Mouse (Mus musculus) kidney, embryonic 14.5 days (tissue): ENCODE measurements around the gene Cst13. TPM values are rescaled to one million over a fixed set of nuclear protein-coding genes. Genes with fewer than 3 reads are reported as not detected.

Experiments
- ATAC-seq: fragments of 200-750 bp; cut with Nextera tagmentation; 2 replicates; pipeline ENCODE4 v1.8.0; 2017; ENCODE audit warnings: moderate number of reproducible peaks, mild to moderate bottlenecking, moderate TSS enrichment, moderate library complexity; ENCODE audit not compliant: low FRiP score, low TSS enrichment
- H3K27ac ChIP-seq: fragments of 300-500 bp; sonication (generic); 2 replicates; pipeline ENCODE4 v1.5.1; 2014; ENCODE audit warnings: low read depth, mild to moderate bottlenecking, low read length, moderate library complexity, mixed read lengths
- H3K27me3 ChIP-seq: fragments of 300-500 bp; sonication (generic); 2 replicates; pipeline ENCODE4 v1.6.1; 2014; ENCODE audit warnings: mild to moderate bottlenecking, low read length; ENCODE audit not compliant: control insufficient read depth, insufficient read depth
- H3K36me3 ChIP-seq: fragments of 300-500 bp; sonication (generic); 2 replicates; pipeline ENCODE4 v1.6.1; 2014; ENCODE audit warnings: low read length, mixed read lengths; ENCODE audit not compliant: control insufficient read depth, insufficient read depth
- H3K4me1 ChIP-seq: fragments of 300-500 bp; sonication (generic); 2 replicates; pipeline ENCODE4 v1.6.1; 2014; ENCODE audit warnings: low read length, mixed read lengths; ENCODE audit not compliant: control insufficient read depth, insufficient read depth
- H3K4me2 ChIP-seq: fragments of 300-500 bp; sonication (generic); replicated peaks from 2 replicates; pipeline ENCODE4 v1.6.1; 2014; ENCODE audit warnings: low read depth, mild to moderate bottlenecking, low read length
- H3K4me3 ChIP-seq: fragments of 300-500 bp; sonication (generic); 2 replicates; pipeline ENCODE4 v1.5.1; 2014; ENCODE audit warnings: mild to moderate bottlenecking, low read length
- H3K9ac ChIP-seq: fragments of 300-500 bp; sonication (generic); 2 replicates; pipeline ENCODE4 v1.6.1; 2014; ENCODE audit warnings: low read depth, mild to moderate bottlenecking, low read length, moderate library complexity
- H3K9me3 ChIP-seq: fragments of 300-500 bp; sonication (generic); 2 replicates; pipeline ENCODE4 v1.6.1; 2016; ENCODE audit warnings: low read length; ENCODE audit not compliant: control insufficient read depth
- WGBS: fragments of 180-500 bp; shearing (Covaris S2); extraction: QIAGEN DNeasy Blood & Tissue Kit; methylation state at CpG from one replicate; pipeline ENCODE4 v1.1.7; 2014; 5-methylcytosine and 5-hydroxymethylcytosine counted together
- polyA plus RNA-seq: library from polyadenylated mRNA; unstranded; fragments of >200 nt; fragmentation: Nextera tagmentation; extraction: Ambion mirVana; gene quantifications from 2 replicates; pipeline ENCODE4 v1.2.1, GENCODE M21; 2014

Gene Cst13
- polyA plus RNA-seq, 1 experiment from 2014 or later = not detected

DNA sequence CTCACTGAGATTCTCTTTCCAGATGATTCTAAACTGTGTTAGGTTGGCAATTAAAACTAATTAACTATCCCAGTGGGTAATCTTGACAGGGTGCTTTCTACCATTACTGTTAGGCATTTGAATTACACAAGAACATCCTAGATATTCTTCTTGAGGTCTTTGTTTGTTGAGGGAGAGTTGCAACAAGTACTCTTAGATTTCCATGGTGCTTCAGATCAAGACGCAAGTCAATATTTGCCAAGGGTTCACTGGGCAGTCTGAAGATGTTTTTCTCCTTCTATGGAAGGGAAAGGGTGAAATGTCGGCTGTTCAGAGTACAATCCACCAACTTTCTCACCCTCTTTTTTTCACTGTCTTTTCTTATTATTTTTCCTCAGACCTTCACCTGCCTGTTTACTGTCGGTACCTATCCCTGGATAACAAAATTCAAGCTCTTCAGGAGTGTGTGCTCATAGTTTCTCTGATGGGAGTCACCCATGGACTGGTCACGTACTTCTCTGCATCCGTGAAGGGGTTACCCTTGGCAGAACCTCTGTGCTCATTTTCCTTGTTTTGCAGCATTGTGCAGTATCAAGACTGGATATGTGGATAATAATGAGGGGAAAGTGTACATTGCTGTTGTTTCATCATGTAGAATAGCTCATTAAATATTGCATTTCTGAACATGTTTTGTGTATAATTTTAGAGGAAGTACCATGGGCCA, 18.3 kb downstream of the Cst13 start:
- H3K9ac ChIP-seq = no peak overlapping the region
- no peaks in the 10 kb centered on the region for H3K27me3 ChIP-seq
- H3K9me3 ChIP-seq = no peaks in the 10 kb centered on the region
- WGBS = 90% methylated on average over 5 of the region's 5 CpGs
- H3K4me2 ChIP-seq = no peak overlapping the region
- no peak for ATAC-seq
- no peak overlapping the region for H3K4me3 ChIP-seq
- no peaks in the 10 kb centered on the region for H3K4me1 ChIP-seq
- H3K27ac ChIP-seq = no peak overlapping the region
- H3K36me3 ChIP-seq = no peaks in the 10 kb centered on the region

DNA sequence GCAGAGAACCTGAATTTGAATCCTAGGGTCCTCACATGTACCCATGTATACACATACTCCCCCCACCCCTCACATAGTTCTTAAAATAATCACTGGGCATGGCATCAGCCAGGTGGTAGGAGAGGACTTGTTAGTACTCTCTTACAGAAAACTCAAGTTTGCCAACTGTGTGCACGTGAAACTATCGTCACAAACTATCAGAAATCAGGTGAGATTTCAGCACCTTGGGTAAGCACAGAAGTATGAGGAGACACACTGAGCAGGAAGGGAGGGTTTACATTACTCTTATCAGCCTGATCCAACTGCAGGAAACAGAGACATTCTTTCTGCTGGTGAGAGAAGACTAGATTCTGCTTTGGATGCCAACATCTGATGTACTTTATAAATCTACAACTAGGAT, 19.3 kb downstream of the Cst13 start:
- H3K4me2 ChIP-seq = no peak overlapping the region
- H3K4me3 ChIP-seq = no peak overlapping the region
- ATAC-seq = no peak
- 91% methylated on average over 2 of the region's 2 CpGs for WGBS
- no peaks in the 10 kb centered on the region for H3K36me3 ChIP-seq
- no peaks in the 10 kb centered on the region for H3K27me3 ChIP-seq
- H3K9ac ChIP-seq = no peak overlapping the region
- no peaks in the 10 kb centered on the region for H3K9me3 ChIP-seq
- no peak overlapping the region for H3K27ac ChIP-seq
- H3K4me1 ChIP-seq = no peaks in the 10 kb centered on the region

DNA sequence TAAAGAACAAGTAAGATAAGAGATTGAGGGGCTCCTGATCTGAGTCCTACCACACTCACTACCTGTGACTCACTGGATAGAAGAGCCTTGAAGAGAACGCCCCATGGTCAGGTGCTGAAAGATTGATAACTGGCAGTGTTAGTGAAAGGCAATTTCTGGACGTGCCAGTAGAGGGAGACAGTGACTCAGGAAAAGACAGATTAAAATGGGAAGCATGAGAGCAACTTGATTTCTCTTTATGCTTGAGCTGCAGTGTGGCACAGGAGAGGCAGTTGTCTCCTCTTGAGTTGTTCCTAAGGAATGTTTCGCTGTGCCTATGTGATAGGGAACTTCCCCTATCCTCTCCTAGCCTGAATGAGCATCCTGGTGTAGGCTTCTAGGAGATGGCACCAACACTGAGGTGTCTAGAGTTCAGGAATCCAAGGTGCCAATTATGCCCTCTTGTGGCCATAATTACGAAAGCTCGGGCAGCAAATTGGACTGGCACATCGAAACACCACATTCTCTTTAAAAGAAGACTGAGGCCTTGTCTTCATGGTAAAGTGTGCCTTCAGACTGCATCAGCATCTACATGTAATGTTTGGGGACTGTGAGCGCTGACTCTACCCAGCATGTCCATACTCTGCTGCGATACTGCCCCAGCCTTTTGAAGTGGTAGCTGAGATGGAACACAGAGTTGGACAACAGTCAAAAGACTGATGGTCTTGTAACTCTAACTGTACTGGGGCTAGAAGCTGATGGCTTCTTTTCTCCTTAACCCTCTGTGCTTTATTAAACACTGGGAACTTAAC, 31.4 kb downstream of the Cst13 start:
- no peak overlapping the region for H3K9ac ChIP-seq
- no peaks in the 10 kb centered on the region for H3K36me3 ChIP-seq
- no peak overlapping the region for H3K4me3 ChIP-seq
- 47% methylated on average over 8 of the region's 8 CpGs for WGBS
- ATAC-seq = peak; percentile 86
- H3K4me1 ChIP-seq = no peaks in the 10 kb centered on the region
- H3K9me3 ChIP-seq = no peaks in the 10 kb centered on the region
- no peak overlapping the region for H3K27ac ChIP-seq
- no peaks in the 10 kb centered on the region for H3K27me3 ChIP-seq
- H3K4me2 ChIP-seq = no peak overlapping the region

DNA sequence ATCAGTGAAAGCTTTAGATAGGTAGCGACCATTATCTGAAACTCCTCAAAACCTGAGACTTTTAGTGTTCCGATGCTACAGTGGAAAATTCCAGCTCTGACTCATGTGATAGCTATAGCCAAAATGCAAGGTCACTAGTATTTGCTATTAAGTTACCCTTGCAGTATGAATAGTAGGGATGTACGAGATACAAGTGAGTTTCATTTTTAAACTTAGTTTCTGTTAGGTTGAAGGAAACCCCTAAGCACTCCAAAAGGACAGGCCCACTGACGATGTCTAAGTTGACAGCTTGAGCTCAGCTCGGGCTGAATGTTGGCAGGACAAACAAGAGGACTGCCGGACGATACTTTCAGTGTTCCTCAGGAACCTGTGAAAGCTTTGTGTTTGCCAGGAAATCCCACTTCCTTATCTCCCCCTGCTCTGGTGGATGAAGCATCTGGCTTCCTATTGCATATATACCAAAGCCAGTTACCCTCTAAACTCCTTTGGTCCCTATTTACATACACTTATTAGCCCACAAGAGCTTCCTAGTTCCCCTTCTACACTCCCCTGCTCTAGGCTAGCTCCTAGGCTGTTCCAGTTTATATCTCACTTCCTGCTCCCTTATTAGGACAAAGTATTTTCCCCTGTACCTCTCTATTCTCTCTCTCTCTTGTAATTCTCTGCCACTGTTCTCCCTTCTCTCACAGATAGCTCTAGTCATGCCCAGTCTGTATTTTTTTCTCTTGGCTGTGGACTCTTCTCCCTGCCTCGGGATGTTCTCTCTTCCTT, 36.9 kb downstream of the Cst13 start:
- WGBS = 78% methylated on average over 8 of the region's 8 CpGs
- Histone ChIP-seq H3K36me3 (no peaks in the 10 kb centered on the region), H3K9me3 (no peaks in the 10 kb centered on the region), H3K9ac (no peak overlapping the region), H3K4me2 (no peak overlapping the region), H3K4me3 (no peak overlapping the region), H3K4me1 (no peaks in the 10 kb centered on the region), H3K27me3 (no peaks in the 10 kb centered on the region), H3K27ac (no peak overlapping the region)
- ATAC-seq = no peak

DNA sequence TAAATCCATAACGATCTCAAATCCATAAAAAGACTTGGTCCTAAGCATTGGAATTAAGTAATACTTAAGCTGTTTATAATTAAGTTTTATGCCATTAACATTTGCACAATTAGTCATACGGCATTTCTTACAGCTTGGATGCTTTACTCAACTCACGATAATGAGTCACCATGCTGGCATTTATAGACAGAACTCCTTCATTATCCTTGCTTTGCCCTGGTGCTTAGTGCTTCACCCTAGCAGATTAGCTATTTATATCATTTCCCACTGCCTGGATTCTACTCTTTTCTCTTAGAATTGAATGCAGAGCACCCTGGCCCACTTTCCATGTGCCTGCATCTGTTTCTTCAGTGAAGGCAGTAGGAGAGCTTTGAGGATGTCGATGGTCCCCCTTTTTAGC, 37.6 kb downstream of the Cst13 start:
- Histone ChIP-seq H3K4me3 (no peak overlapping the region), H3K9ac (no peak overlapping the region), H3K36me3 (no peaks in the 10 kb centered on the region), H3K4me2 (no peak overlapping the region), H3K4me1 (no peaks in the 10 kb centered on the region), H3K9me3 (no peaks in the 10 kb centered on the region), H3K27ac (no peak overlapping the region), H3K27me3 (no peaks in the 10 kb centered on the region)
- no peak for ATAC-seq
- WGBS = 83% methylated on average over 4 of the region's 4 CpGs

DNA sequence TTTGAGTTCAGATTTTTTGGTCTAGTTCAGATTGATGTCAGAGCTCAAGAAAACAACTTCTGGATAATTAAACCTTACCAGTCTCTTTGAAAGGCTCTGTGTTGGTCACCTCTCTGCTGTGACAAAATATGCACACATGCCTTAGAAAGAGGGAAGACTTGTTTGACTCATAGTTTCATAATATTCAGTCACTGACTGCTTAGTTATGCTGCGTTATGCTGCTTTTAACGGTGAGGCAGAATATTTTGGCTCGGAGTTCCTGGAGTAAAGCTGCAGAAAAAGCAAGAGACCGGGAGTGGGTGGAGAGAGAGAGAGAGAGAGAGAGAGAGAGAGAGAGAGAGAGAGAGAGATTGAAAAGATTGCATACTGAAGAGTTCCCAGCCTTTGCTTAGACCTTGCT, 41.1 kb downstream of the Cst13 start:
- WGBS = 90% methylated on average over 4 of the region's 4 CpGs
- H3K27me3 ChIP-seq = no peaks in the 10 kb centered on the region
- H3K36me3 ChIP-seq = no peaks in the 10 kb centered on the region
- ATAC-seq = no peak
- H3K4me1 ChIP-seq = no peaks in the 10 kb centered on the region
- H3K4me2 ChIP-seq = no peak overlapping the region
- H3K4me3 ChIP-seq = no peak overlapping the region
- H3K9ac ChIP-seq = no peak overlapping the region
- H3K27ac ChIP-seq = no peak overlapping the region
- H3K9me3 ChIP-seq = no peaks in the 10 kb centered on the region

DNA sequence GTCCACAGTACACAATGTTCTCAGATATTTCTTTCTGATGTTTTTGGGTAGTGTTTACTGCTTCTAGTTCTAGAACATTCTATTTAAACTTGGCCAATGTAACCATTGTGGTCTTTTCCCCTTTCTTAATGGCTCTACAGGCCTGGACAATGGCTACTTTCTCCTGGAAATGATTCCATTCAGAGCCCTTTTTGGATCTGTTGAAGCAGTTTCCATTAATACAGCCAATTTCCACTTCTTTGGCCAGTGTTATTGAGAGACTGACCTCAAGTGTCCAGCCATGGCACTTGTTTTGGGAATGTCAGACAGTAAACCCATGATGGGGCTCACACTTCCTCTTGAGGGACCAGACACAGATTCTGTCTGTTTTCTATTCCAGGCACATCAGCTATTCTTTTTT, 41.8 kb downstream of the Cst13 start:
- no peak for ATAC-seq
- no peak overlapping the region for H3K4me2 ChIP-seq
- no peaks in the 10 kb centered on the region for H3K27me3 ChIP-seq
- no peak overlapping the region for H3K4me3 ChIP-seq
- no peaks in the 10 kb centered on the region for H3K4me1 ChIP-seq
- no peaks in the 10 kb centered on the region for H3K9me3 ChIP-seq
- no peak overlapping the region for H3K27ac ChIP-seq
- H3K36me3 ChIP-seq = no peaks in the 10 kb centered on the region
- no peak overlapping the region for H3K9ac ChIP-seq

DNA sequence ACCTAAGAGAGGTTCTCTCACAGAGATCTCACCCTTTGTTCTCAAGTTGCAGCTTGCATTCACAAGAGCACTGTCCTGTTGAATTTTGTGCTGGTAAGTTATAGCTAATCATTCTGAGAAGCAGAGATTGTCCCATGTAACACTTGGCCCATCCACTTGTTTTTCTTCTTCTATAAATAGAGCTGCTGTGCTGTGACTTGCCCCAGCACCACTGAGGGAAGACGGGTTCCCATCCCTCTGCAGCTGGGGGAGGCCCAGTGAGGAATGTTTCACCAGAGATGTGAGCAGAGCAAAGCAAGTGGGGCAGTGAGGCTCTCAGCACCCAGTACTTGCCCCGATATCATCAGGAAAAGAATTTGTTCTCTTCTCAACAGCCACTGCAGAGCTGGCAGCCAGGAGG, 45.1 kb downstream of the Cst13 start, which contains the start of gene 9230104L09Rik:
TSS of gene 9230104L09Rik (minus strand) at position 73 of the 400 bp plus-strand sequence.
- no peaks in the 10 kb centered on the region for H3K9me3 ChIP-seq
- no peak within 1 kb of the TSS for H3K4me3 ChIP-seq
- no peaks in the 10 kb centered on the region for H3K4me1 ChIP-seq
- WGBS = 58% methylated on average over 2 of the region's 2 CpGs
- H3K27ac ChIP-seq = no peak within 1 kb of the TSS
- H3K36me3 ChIP-seq = no peaks in the 10 kb centered on the region
- ATAC-seq = no peak
- no peaks in the 10 kb centered on the region for H3K27me3 ChIP-seq
- H3K9ac ChIP-seq = no peak within 1 kb of the TSS
- H3K4me2 ChIP-seq = no peak within 1 kb of the TSS

DNA sequence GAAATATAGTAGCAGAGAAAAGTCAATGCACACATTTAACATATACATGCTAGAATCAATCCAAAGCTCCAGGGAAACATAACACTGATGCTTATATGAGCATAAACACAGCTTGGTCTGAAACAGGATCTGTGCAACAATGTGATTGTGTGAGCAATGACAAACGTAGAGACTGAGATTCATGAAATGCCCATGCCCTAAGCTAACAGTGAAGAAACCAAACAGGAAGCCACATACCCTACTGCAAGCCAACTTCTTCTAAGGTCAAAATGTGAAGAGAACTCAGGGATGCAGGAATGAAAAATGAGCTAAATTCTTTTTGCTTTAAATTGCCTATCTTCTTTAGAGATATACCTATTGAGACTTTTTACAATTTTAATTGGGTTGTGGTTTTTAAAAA, 49.1 kb downstream of the Cst13 start:
- Histone ChIP-seq H3K4me3 (no peak overlapping the region), H3K4me2 (no peak overlapping the region), H3K27ac (no peak overlapping the region), H3K9me3 (no peaks in the 10 kb centered on the region), H3K9ac (no peak overlapping the region), H3K4me1 (peaks cover 11% of the 10 kb centered on the region), H3K27me3 (no peaks in the 10 kb centered on the region), H3K36me3 (peaks cover 16% of the 10 kb centered on the region; the same call in 1 of the 2 replicates)
- WGBS = 55% methylated on average over 1 of the region's 1 CpGs
- ATAC-seq = no peak
